Mouse (Mus musculus): ENCODE measurements around the gene Eral1.

GRCm38 (mm10) chr11:78073577-78074276 is 6.5 kb downstream of the Eral1 start:
- TF ChIP-seq CTCF (IDR thresholded peaks at IDR 0.05; ENCODE audit: low read depth) (no peak), EP300 (IDR thresholded peaks at IDR 0.05; ENCODE audit: low read depth) (peak; percentile 57; the same call in 1 of the 2 replicates)
